Mouse (Mus musculus) ES-Bruce4 (cell line): ENCODE results near the gene Edil3.

Experiments used
- CTCF ChIP-seq: IDR thresholded peaks from one replicate; pipeline ENCODE4 v1.8.1; 2011; ENCODE audit warnings: low read depth, low read length
- POLR2A ChIP-seq: IDR thresholded peaks from one replicate; pipeline ENCODE4 v1.8.1; 2011; ENCODE audit warnings: low read length; ENCODE audit not compliant: insufficient read depth

GRCm38 (mm10) chr13:88916503-88916902 lies 95.2 kb downstream of the Edil3 start:
- TF ChIP-seq POLR2A (no peak), CTCF (no peak)
